Mouse (Mus musculus): ENCODE data around the gene Ptgir. TPM values are rescaled to one million over a fixed set of nuclear protein-coding genes. Genes with fewer than 3 reads are reported as not detected.

Ptgir gene
- polyA plus RNA-seq (2014; fragmentation: Illumina TruSeq; extraction: RNeasy Lipid Tissue Mini Kit (QIAGEN cat#74804); ENCODE audit: low read depth, low replicate concordance) = 1.7 TPM

DNA sequence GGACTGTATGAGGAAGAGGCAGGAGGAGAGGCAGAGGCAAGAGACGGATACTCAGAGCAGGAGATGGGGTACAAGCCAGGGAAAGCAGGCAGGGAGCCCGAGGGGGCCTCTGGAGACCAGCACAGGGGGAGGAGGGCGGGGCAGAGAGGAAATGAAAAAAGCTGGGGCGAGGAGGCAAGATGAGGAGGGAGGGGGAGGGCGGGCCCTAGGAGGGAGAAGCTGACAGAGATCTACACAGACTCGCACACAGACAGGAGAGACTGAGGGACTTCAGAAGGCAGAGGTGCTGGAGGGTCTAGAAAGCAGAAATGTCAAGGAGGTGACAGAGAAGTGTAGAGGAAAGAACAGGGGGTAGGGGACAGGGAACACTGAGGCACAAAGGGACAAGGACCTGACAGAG lies at the start of gene Ptgir:
Gene Ptgir, plus strand, starts transcription at position 210 of the 400 bp plus-strand sequence.

DNA sequence AGATGAGACGGTGACA lies 31.2 kb upstream of the Ptgir start, which contains the start of gene Dact3:
Gene Dact3, plus strand, starts transcription at position 8 of the 16 bp plus-strand sequence.

DNA sequence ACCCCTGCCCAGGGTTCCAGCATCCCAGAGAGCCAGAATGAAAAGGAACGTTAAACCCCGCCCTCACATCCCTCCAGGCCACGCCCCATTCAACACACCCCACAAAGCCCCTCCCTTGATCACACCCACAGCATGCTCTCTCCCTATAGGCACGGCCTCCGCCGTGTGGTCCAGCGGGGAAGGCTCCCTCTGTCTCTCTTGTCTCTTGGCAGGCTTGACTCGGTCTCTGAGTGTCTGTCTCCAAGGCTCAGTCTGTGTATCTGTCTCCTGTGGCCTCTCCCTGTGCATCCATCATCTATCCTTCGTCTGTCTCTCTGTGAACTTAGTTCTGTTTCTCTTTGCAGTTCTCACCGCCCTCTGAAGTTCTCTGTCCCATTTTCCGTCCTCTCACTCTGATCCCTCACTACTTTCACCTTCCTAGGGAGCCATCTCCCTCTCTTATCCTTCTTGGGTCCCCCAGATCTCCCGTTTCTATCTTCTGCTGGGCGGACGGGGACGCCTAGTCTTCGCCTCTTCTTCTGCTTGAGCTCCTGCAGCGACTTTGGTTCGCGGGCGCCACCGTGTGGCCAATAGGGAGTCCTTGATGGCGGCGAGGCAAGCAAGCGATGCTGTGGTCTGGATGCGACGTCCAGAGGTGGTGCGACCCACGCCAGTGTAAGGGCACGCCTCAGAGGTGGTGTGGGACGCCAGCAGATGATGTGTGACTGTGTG lies 14.5 kb upstream of the Ptgir start, which contains the start of gene Gng8:
Gene Gng8, plus strand, starts transcription at position 146 of the 711 bp plus-strand sequence.

DNA sequence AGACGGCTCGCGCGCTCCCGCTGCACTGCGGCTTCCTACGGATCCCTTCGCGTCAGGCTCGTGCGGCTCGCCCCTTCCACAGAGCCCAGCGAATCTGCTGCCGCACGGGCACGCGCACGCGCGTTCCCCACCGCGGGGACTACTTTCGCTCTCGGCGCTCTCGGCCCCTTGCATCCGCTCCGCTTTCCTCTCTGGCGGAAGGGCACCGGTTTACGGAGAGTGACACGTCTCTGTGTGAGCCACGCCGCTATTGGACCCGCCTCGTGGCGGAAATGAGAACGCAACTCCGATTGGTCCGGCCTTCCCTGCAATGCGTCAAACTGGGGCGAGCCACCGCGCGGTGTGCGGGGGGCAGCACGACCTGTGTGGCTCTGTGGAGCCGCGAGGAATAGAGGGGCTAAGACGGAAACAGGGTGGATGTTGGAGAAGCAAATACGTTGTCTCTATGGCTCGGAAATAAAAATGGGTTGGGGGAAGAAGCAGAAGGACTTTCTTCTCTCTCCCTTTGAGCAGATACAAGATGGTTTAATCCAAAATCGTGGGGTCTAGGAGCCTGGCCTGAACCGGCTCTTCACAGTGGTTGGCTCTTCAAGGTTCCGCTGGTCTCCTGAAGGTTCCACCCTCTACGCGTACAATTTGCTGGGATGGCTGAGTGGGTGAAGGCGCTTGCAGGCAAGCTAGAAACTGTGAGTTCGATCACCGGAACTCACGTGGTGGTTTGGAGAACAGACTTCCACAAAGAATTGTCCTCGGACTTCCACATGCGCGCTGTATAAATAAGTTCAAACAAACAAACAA lies 17.9 kb downstream of the Ptgir start, which contains the start of gene Calm3:
Gene Calm3, minus strand, starts transcription at position 78 of the 798 bp plus-strand sequence.

DNA sequence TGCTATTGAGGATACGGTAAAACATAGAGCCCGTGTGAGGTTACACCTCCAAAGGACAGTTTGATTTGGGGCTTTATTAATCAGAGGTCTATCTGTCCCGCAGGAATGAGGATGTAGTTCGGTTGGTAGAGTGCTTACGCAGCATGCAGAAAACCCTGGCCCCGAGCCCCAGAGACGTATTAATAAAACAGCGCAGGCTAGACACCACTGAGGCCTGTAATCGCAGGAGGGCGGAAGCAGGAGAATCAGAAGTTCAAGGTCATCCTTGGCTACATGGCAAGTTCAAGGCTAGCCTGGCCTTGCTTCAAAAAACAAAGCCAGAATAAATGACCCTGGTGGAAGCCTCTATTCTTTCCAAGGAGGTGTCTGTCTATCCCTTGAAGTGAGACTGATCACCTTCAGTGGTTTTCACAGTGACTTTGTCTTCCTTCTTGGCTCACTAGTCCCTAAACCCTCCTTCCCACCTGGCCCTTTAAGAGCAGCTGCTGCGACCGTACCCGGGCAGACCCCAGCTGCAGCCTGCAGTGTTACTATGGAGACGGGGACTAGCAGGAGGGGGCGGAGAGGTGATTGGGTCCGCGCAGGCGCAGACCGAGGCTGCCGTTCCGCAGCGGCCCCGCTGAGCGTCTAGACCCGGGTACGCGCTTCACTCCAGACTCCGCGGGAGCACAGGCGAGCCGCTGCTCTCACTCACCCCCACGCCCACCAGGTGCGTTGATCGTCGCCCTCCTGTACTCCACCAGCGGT lies 37.9 kb downstream of the Ptgir start, which contains the start of gene Pnmal2:
Gene Pnmal2, plus strand, starts transcription at position 622 of the 747 bp plus-strand sequence.

DNA sequence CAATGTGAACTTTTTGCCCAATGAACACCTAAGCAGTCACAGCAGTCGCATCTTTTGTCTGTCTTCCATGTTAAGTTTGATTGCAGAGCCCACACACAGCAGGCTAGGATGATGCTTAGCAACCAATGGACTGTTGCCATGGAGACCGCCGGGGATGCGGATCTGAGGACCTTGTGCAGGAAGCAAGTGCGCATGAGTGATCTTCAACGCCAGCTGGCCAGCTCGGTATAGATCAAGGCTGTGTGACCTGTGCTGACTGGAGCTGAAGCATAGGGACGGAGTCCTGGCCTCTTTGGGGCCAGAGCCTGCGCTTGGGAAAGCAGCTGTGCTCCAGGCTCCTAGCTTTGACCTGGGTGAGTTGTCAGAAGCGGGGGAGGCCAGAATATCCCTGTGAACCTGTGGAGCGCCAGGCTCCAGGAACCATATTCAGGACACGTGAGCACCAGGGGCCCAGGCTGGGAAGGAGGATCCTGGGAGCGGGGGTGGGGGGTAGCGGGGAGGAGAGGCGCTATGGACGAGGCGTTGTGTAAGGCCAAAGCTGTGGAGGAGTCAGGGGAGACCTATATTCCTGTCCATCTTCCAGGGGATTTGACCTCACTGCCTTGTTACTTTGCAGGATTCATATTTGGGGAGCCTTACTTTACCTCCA lies 53.4 kb downstream of the Ptgir start, which contains the start of gene Pnmal1:
Gene Pnmal1, plus strand, starts transcription at position 141 of the 649 bp plus-strand sequence.

Other genes with a start within 250 kb of the Ptgir start
- gene Ceacam15, start 230.8 kb upstream of the Ptgir start, polyA plus RNA-seq (2014; fragmentation: Illumina TruSeq; extraction: RNeasy Lipid Tissue Mini Kit (QIAGEN cat#74804); ENCODE audit: low read depth, low replicate concordance) = not detected
- not detected for gene Ceacam9, start 184.6 kb upstream of the Ptgir start, polyA plus RNA-seq (2014; fragmentation: Illumina TruSeq; extraction: RNeasy Lipid Tissue Mini Kit (QIAGEN cat#74804); ENCODE audit: low read depth, low replicate concordance)
- 69.5 TPM for gene Ap2s1, start 168.1 kb upstream of the Ptgir start, polyA plus RNA-seq (2014; fragmentation: Illumina TruSeq; extraction: RNeasy Lipid Tissue Mini Kit (QIAGEN cat#74804); ENCODE audit: low read depth, low replicate concordance)
- 11.7 TPM for gene Slc1a5, start 125.2 kb upstream of the Ptgir start, polyA plus RNA-seq (2014; fragmentation: Illumina TruSeq; extraction: RNeasy Lipid Tissue Mini Kit (QIAGEN cat#74804); ENCODE audit: low read depth, low replicate concordance)
- gene Strn4, start 90.6 kb upstream of the Ptgir start, polyA plus RNA-seq (2014; fragmentation: Illumina TruSeq; extraction: RNeasy Lipid Tissue Mini Kit (QIAGEN cat#74804); ENCODE audit: low read depth, low replicate concordance) = 12.7 TPM
- gene Fkrp, start 89.8 kb upstream of the Ptgir start, polyA plus RNA-seq (2014; fragmentation: Illumina TruSeq; extraction: RNeasy Lipid Tissue Mini Kit (QIAGEN cat#74804); ENCODE audit: low read depth, low replicate concordance) = 8.0 TPM
- gene Prkd2, start 63.6 kb upstream of the Ptgir start, polyA plus RNA-seq (2014; fragmentation: Illumina TruSeq; extraction: RNeasy Lipid Tissue Mini Kit (QIAGEN cat#74804); ENCODE audit: low read depth, low replicate concordance) = 0.28 TPM
- gene Dact3, start 31.2 kb upstream of the Ptgir start, polyA plus RNA-seq (2014; fragmentation: Illumina TruSeq; extraction: RNeasy Lipid Tissue Mini Kit (QIAGEN cat#74804); ENCODE audit: low read depth, low replicate concordance) = 0.28 TPM
- not detected for gene Gng8, start 14.7 kb upstream of the Ptgir start, polyA plus RNA-seq (2014; fragmentation: Illumina TruSeq; extraction: RNeasy Lipid Tissue Mini Kit (QIAGEN cat#74804); ENCODE audit: low read depth, low replicate concordance)
- 28.8 TPM for gene Calm3, start 17.6 kb downstream of the Ptgir start, polyA plus RNA-seq (2014; fragmentation: Illumina TruSeq; extraction: RNeasy Lipid Tissue Mini Kit (QIAGEN cat#74804); ENCODE audit: low read depth, low replicate concordance)
- gene Pnmal2, start 38.2 kb downstream of the Ptgir start, polyA plus RNA-seq (2014; fragmentation: Illumina TruSeq; extraction: RNeasy Lipid Tissue Mini Kit (QIAGEN cat#74804); ENCODE audit: low read depth, low replicate concordance) = 0.69 TPM
- gene Pnmal1, start 53.2 kb downstream of the Ptgir start, polyA plus RNA-seq (2014; fragmentation: Illumina TruSeq; extraction: RNeasy Lipid Tissue Mini Kit (QIAGEN cat#74804); ENCODE audit: low read depth, low replicate concordance) = not detected
- gene Gm42372, start 76.6 kb downstream of the Ptgir start, polyA plus RNA-seq (2014; fragmentation: Illumina TruSeq; extraction: RNeasy Lipid Tissue Mini Kit (QIAGEN cat#74804); ENCODE audit: low read depth, low replicate concordance) = not detected
- 0.16 TPM for gene Ccdc8, start 86.2 kb downstream of the Ptgir start, polyA plus RNA-seq (2014; fragmentation: Illumina TruSeq; extraction: RNeasy Lipid Tissue Mini Kit (QIAGEN cat#74804); ENCODE audit: low read depth, low replicate concordance)
- 17.1 TPM for gene Ppp5c, start 121.4 kb downstream of the Ptgir start, polyA plus RNA-seq (2014; fragmentation: Illumina TruSeq; extraction: RNeasy Lipid Tissue Mini Kit (QIAGEN cat#74804); ENCODE audit: low read depth, low replicate concordance)
- 0.49 TPM for gene Hif3a, start 155.9 kb downstream of the Ptgir start, polyA plus RNA-seq (2014; fragmentation: Illumina TruSeq; extraction: RNeasy Lipid Tissue Mini Kit (QIAGEN cat#74804); ENCODE audit: low read depth, low replicate concordance)
- gene Psg16, start 167.6 kb downstream of the Ptgir start, polyA plus RNA-seq (2014; fragmentation: Illumina TruSeq; extraction: RNeasy Lipid Tissue Mini Kit (QIAGEN cat#74804); ENCODE audit: low read depth, low replicate concordance) = 0.16 TPM
- gene Ceacam3, start 243.8 kb downstream of the Ptgir start, polyA plus RNA-seq (2014; fragmentation: Illumina TruSeq; extraction: RNeasy Lipid Tissue Mini Kit (QIAGEN cat#74804); ENCODE audit: low read depth, low replicate concordance) = 0.40 TPM